Mouse (Mus musculus): ENCODE data around the gene Crybg2.

DNA sequence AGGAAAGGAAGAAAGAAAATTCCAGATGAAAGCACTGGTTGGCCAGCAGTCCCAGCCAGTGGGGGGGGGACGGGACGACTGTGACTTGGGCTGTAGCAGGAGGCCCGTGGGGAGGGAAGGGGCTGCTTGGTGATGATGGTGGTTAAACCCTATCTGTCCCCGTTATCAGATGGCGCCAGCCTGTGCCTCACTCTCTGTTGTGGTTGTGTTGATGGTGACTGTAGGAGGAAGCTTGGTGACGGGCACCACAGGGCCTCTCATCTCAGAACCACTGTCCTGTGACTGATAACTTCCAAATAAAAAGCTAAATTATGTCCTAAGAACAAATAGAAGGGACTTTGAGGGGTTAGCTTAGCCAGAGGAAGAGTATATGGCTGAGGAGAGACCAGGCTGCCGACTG is 45.5 kb downstream of the Crybg2 start:
- no peak for TF ChIP-seq CTCF (IDR thresholded peaks at IDR 0.05; ENCODE audit: low read depth)
- no peak for TF ChIP-seq EP300 (optimal IDR thresholded peaks at IDR 0.05)

Measured in stomach, postnatal 0 days (tissue).